ENCODE assay signal across 8 mouse cellular contexts in genomic region chr15:77834336-77835268, GRCm38 (mm10). TPM values are rescaled to one million over a fixed set of nuclear protein-coding genes. Genes with fewer than 3 reads are reported as not detected.
DNase-seq lines count a peak whose midpoint lies in the region; ATAC-seq and TF ChIP-seq lines count a peak whose summit lies in the region.

No protein-coding gene starts in this region.

- peak overlapping the region; percentile 98 for H3K27ac ChIP-seq in kidney, embryonic 15.5 days
- peak overlapping the region; percentile 50 for H3K27ac ChIP-seq in brown adipose tissue, adult 24 weeks (replicated peaks; ENCODE audit: low read depth, low read length)
- H3K27ac ChIP-seq in liver, embryonic 14.5 days = no peak overlapping the region
- H3K27ac ChIP-seq in thymus, adult 2 months (ENCODE audit: control insufficient read depth, insufficient read depth, low read length) = peak overlapping the region; percentile 95

- H3K27me3 ChIP-seq in kidney, embryonic 15.5 days = no peaks in the 10 kb centered on the region
- no peaks in the 10 kb centered on the region for H3K27me3 ChIP-seq in liver, embryonic 14.5 days (ENCODE audit: control insufficient read depth, insufficient read depth, low read length)
- H3K27me3 ChIP-seq in thymus, adult 2 months (ENCODE audit: control insufficient read depth, insufficient read depth, low read length) = no peaks in the 10 kb centered on the region

- peaks cover 13% of the 10 kb centered on the region for H3K36me3 ChIP-seq in kidney, embryonic 15.5 days
- H3K36me3 ChIP-seq in liver, embryonic 14.5 days (replicated peaks; ENCODE audit: control insufficient read depth, insufficient read depth, low read depth) = no peaks in the 10 kb centered on the region; the same call in 1 of the 2 replicates
- H3K36me3 ChIP-seq in thymus, adult 2 months (ENCODE audit: control insufficient read depth, insufficient read depth, low read length) = peaks cover 11% of the 10 kb centered on the region

- 55% methylated on average over 15 of the region's 15 CpGs for WGBS in kidney, embryonic 15.5 days
- WGBS in liver, embryonic 14.5 days (ENCODE audit: insufficient replicate concordance) = 50% methylated on average over 15 of the region's 15 CpGs
- 10% methylated on average over 15 of the region's 15 CpGs for WGBS in thymus, adult 2 months

- TF ChIP-seq CTCF in liver, embryonic 14.5 days (IDR thresholded peaks at IDR 0.05; ENCODE audit: low read depth) = no peak
- no peak for TF ChIP-seq CTCF in thymus, adult 2 months (IDR thresholded peaks at IDR 0.05; ENCODE audit: borderline replicate concordance, control insufficient read depth, extremely low read depth, insufficient read depth, low read length, poor library complexity)

- no peak for TF ChIP-seq EP300 in liver, embryonic 14.5 days (IDR thresholded peaks at IDR 0.05; ENCODE audit: low read depth)

- H3K4me2 ChIP-seq in kidney, embryonic 15.5 days = peak overlapping the region; percentile 22
- H3K4me2 ChIP-seq in liver, embryonic 14.5 days (ENCODE audit: low read depth) = peak overlapping the region; percentile 8; the same call in 1 of the 2 replicates

- no peak for ATAC-seq in kidney, embryonic 15.5 days (replicated peaks; ENCODE audit: low FRiP score)
- 0 out of 2 replicates have a peak, but pooled peaks have one; percentile 13 for ATAC-seq in liver, embryonic 14.5 days (ENCODE audit: insufficient read depth)

- no peak for TF ChIP-seq POLR2A in thymus, adult 2 months (IDR thresholded peaks at IDR 0.05; ENCODE audit: control insufficient read depth, extremely low read depth, insufficient read depth, low read length, poor library complexity)

- H3K9me3 ChIP-seq in kidney, embryonic 15.5 days (replicated peaks) = no peaks in the 10 kb centered on the region
- H3K9me3 ChIP-seq in liver, embryonic 14.5 days (ENCODE audit: control insufficient read depth, low read length) = no peaks in the 10 kb centered on the region

- H3K9ac ChIP-seq in kidney, embryonic 15.5 days = no peak overlapping the region
- H3K9ac ChIP-seq in liver, embryonic 14.5 days (replicated peaks) = no peak overlapping the region

- H3K4me1 ChIP-seq in kidney, embryonic 15.5 days = peaks cover 98% of the 10 kb centered on the region
- peaks cover 79% of the 10 kb centered on the region for H3K4me1 ChIP-seq in brown adipose tissue, adult 24 weeks (ENCODE audit: control insufficient read depth, insufficient read depth, insufficient read length, low read length)
- peaks cover 43 to 77% of the 10 kb centered on the region in 2 experiments for H3K4me1 ChIP-seq in liver, embryonic 14.5 days (replicated peaks; ENCODE audit: control insufficient read depth in 2 of 2, insufficient read depth in 2 of 2, low read length in 1 of 2)
- H3K4me1 ChIP-seq in thymus, adult 2 months (replicated peaks; ENCODE audit: control insufficient read depth, insufficient read depth, low read length) = peaks cover 84% of the 10 kb centered on the region

- intact Hi-C loops in gastrocnemius, postnatal 14 days (cut with DNase I; ENCODE audit: low total_unique reads) = loop anchor here (10.0 kb wide), 1 partner anchor 50 kb away; no protein-coding TSS in a partner anchor

- no peak for DNase-seq in kidney, adult 11 months
- no peak for DNase-seq in liver, embryonic 14.5 days (ENCODE audit: low read depth in 3 of 3, low spot score in 3 of 3)
- peak; percentile 67 for DNase-seq in thymus, adult 2 months
- DNase-seq in gastrocnemius, postnatal 14 days = no peak
- no peak for DNase-seq in cerebellum, postnatal 36 days
- DNase-seq in cerebellum, postnatal 25 days = no peak

- H3K4me3 ChIP-seq in kidney, embryonic 15.5 days (replicated peaks) = no peak overlapping the region
- no peak overlapping the region for H3K4me3 ChIP-seq in brown adipose tissue, adult 24 weeks (ENCODE audit: insufficient read depth, low read depth, low read length)
- H3K4me3 ChIP-seq in liver, embryonic 14.5 days (ENCODE audit: insufficient read depth in 1 of 2, low read depth in 2 of 2, low read length in 2 of 2) = no peak overlapping the region
- H3K4me3 ChIP-seq in thymus, adult 2 months (ENCODE audit: control insufficient read depth, insufficient read depth, low read length) = peak overlapping the region; percentile 20

RNA-seq across cellular contexts. Expression of gene Myh9, which starts 7.4 kb away (rescaled TPM):
- polyA plus RNA-seq in kidney, embryonic 15.5 days (2015; fragmentation: Nextera tagmentation; extraction: Ambion mirVana) = 56.2 and 60.2 TPM in 2 replicates
- polyA plus RNA-seq in brown adipose tissue, adult 24 weeks (2012; ENCODE audit: insufficient read depth, insufficient read length, missing spikeins) = 36.0 and 59.3 TPM in 2 replicates
- 14.2 and 21.9 TPM in 2 replicates for polyA plus RNA-seq in liver, embryonic 14.5 days (2012; rRNA removed)
- 21.3 and 23.1 TPM in 2 replicates for polyA plus RNA-seq in liver, embryonic 14.5 days (2014; fragmentation: Nextera tagmentation; extraction: Ambion mirVana)
- polyA plus RNA-seq in thymus, adult 2 months (2012; rRNA removed) = 167 and 193 TPM in 2 replicates
- total RNA-seq in gastrocnemius, postnatal 14 days (2021) = 100 to 1,000 TPM in 1 of 2 experiments, 10 to 100 TPM in 1; 96.9 to 111 TPM
